Mouse (Mus musculus) MEL (cell line): ENCODE data around the gene Eif4b. TPM values are rescaled to one million over a fixed set of nuclear protein-coding genes. Genes with fewer than 3 reads are reported as not detected.

Experiments used
- DNase-seq: peaks from one replicate; pipeline ENCODE4 v3.0.0; 2011; ENCODE audit warnings: low read depth, low spot score
- H3K27ac ChIP-seq: 2 replicates; pipeline ENCODE4 v1.5.1; 2012; ENCODE audit warnings: low read depth, mild to moderate bottlenecking, control low read depth, low read length, moderate library complexity; ENCODE audit not compliant: control insufficient read depth
- H3K27me3 ChIP-seq, 2 experiments: fragments of 150-350 bp in 1 of 2; sonication (generic) in 1 of 2; 2 replicates each; pipeline ENCODE4 v1.6.1; 2012; ENCODE audit warnings: low read length in 2 of 2, mild to moderate bottlenecking in 2 of 2, improper control_type of control experiment in 1 of 2, moderate library complexity in 1 of 2; ENCODE audit not compliant: insufficient read depth in 2 of 2, control insufficient read depth in 1 of 2
- H3K36me3 ChIP-seq, 2 experiments: 2 replicates each; pipeline ENCODE4 v1.6.1; 2012 to 2014; ENCODE audit warnings: low read length in 2 of 2, improper control_type of control experiment in 1 of 2, inconsistent platforms in 1 of 2, mild to moderate bottlenecking in 1 of 2; ENCODE audit not compliant: insufficient read depth in 2 of 2, control insufficient read depth in 1 of 2
- H3K4me1 ChIP-seq, 2 experiments: fragments of 150-350 bp in 1 of 2; sonication (generic) in 1 of 2; 2 replicates each; pipeline ENCODE4 v1.6.1; 2012; ENCODE audit warnings: low read length in 2 of 2, improper control_type of control experiment in 1 of 2, mild to moderate bottlenecking in 1 of 2; ENCODE audit not compliant: insufficient read depth in 2 of 2, control insufficient read depth in 1 of 2
- H3K4me3 ChIP-seq, 2 experiments: fragments of 150-350 bp in 1 of 2; sonication (generic) in 1 of 2; 2 replicates each; pipeline ENCODE4 v1.5.1; 2012; ENCODE audit warnings: low read depth in 2 of 2, low read length in 2 of 2, mild to moderate bottlenecking in 2 of 2, moderate library complexity in 2 of 2, control low read depth in 1 of 2, improper control_type of control experiment in 1 of 2; ENCODE audit not compliant: control insufficient read depth in 1 of 2, insufficient read depth in 1 of 2
- H3K79me2 ChIP-seq: 2 replicates; pipeline ENCODE4 v1.6.1; 2012; ENCODE audit warnings: mild to moderate bottlenecking, low read length, moderate library complexity; ENCODE audit not compliant: control insufficient read depth, poor library complexity, insufficient read depth
- H3K9ac ChIP-seq: 2 replicates; pipeline ENCODE4 v1.6.1; 2012; ENCODE audit warnings: low read depth, mild to moderate bottlenecking, control low read depth, low read length, moderate library complexity; ENCODE audit not compliant: control insufficient read depth, poor library complexity, severe bottlenecking
- H3K9me3 ChIP-seq: fragments of 150-350 bp; sonication (generic); replicated peaks from 2 replicates; pipeline ENCODE4 v1.6.1; 2012; ENCODE audit warnings: mild to moderate bottlenecking, low read length, improper control_type of control experiment, moderate library complexity; ENCODE audit not compliant: insufficient read depth
- CHD2 ChIP-seq: IDR thresholded peaks from 2 replicates; pipeline ENCODE4 v1.6.1; 2011; ENCODE audit warnings: low read length, improper control_type of control experiment
- ELF1 ChIP-seq: IDR thresholded peaks from 2 replicates; pipeline ENCODE4 v1.6.1; 2014; ENCODE audit warnings: low read depth, mild to moderate bottlenecking, inconsistent platforms, low read length, improper control_type of control experiment, moderate library complexity
- EP300 ChIP-seq, 2 experiments: IDR thresholded peaks; 2 replicates each; pipeline ENCODE4 v1.6.1; 2011; ENCODE audit warnings: improper control_type of control experiment in 2 of 2, low read length in 2 of 2, low read depth in 1 of 2, mild to moderate bottlenecking in 1 of 2
- ETS1 ChIP-seq: IDR thresholded peaks from 2 replicates; pipeline ENCODE4 v1.6.1; 2012; ENCODE audit warnings: low read depth, mild to moderate bottlenecking, inconsistent platforms, low read length, improper control_type of control experiment, moderate library complexity
- GABPA ChIP-seq: IDR thresholded peaks from 2 replicates; pipeline ENCODE4 v1.6.1; 2012; ENCODE audit warnings: low read depth, mild to moderate bottlenecking, inconsistent platforms, low read length, improper control_type of control experiment, moderate library complexity
- HCFC1 ChIP-seq: IDR thresholded peaks from 2 replicates; pipeline ENCODE4 v1.6.1; 2012; ENCODE audit warnings: low read depth, mild to moderate bottlenecking, inconsistent platforms, low read length, improper control_type of control experiment, moderate library complexity
- MXI1 ChIP-seq: IDR thresholded peaks from 2 replicates; pipeline ENCODE4 v1.6.1; 2011; ENCODE audit warnings: mild to moderate bottlenecking, low read depth, low read length, improper control_type of control experiment
- MYB ChIP-seq: IDR thresholded peaks from 2 replicates; pipeline ENCODE4 v1.6.1; 2011; ENCODE audit warnings: mild to moderate bottlenecking, low read depth, low read length, improper control_type of control experiment
- MYC ChIP-seq: IDR thresholded peaks from 2 replicates; pipeline ENCODE4 v1.6.1; 2011; ENCODE audit warnings: low read depth, mild to moderate bottlenecking, low read length, improper control_type of control experiment, moderate library complexity
- NRF1 ChIP-seq: IDR thresholded peaks from 2 replicates; pipeline ENCODE4 v1.6.1; 2014; ENCODE audit warnings: low read depth, mild to moderate bottlenecking, inconsistent platforms, low read length, improper control_type of control experiment, moderate library complexity; ENCODE audit not compliant: poor library complexity, insufficient read depth, severe bottlenecking
- POLR2AphosphoS2 ChIP-seq: IDR thresholded peaks from 2 replicates; pipeline ENCODE4 v1.6.1; 2011; ENCODE audit warnings: low read length, improper control_type of control experiment
- POLR2AphosphoS5 ChIP-seq: IDR thresholded peaks from 2 replicates; pipeline ENCODE4 v1.6.1; 2012; ENCODE audit warnings: low read depth, borderline replicate concordance, mild to moderate bottlenecking, inconsistent platforms, low read length, moderate library complexity, mixed read lengths
- SIN3A ChIP-seq: IDR thresholded peaks from 2 replicates; pipeline ENCODE4 v1.6.1; 2012; ENCODE audit warnings: low read length, improper control_type of control experiment, inconsistent platforms
- SMC3 ChIP-seq: IDR thresholded peaks from 2 replicates; pipeline ENCODE4 v1.6.1; 2011; ENCODE audit warnings: low read depth, low read length, improper control_type of control experiment
- TAL1 ChIP-seq: IDR thresholded peaks from 2 replicates; pipeline ENCODE4 v1.6.1; 2012; ENCODE audit warnings: mild to moderate bottlenecking, inconsistent platforms, low read length, moderate library complexity, mixed read lengths
- TBP ChIP-seq: IDR thresholded peaks from 2 replicates; pipeline ENCODE4 v1.8.0; 2011; ENCODE audit warnings: low read depth, low read length, improper control_type of control experiment
- TCF12 ChIP-seq: IDR thresholded peaks from 2 replicates; pipeline ENCODE4 v1.6.1; 2014; ENCODE audit warnings: low read depth, mild to moderate bottlenecking, inconsistent platforms, low read length, improper control_type of control experiment, moderate library complexity
- USF2 ChIP-seq, 2 experiments: IDR thresholded peaks; 2 replicates each; pipeline ENCODE4 v1.6.1; 2011 to 2012; ENCODE audit warnings: improper control_type of control experiment in 2 of 2, low read length in 2 of 2, borderline replicate concordance in 1 of 2, inconsistent platforms in 1 of 2, low read depth in 1 of 2, mild to moderate bottlenecking in 1 of 2; ENCODE audit not compliant: insufficient read depth in 1 of 2
- ZMIZ1 ChIP-seq: IDR thresholded peaks from 2 replicates; pipeline ENCODE4 v1.6.1; 2012; ENCODE audit warnings: low read depth, mild to moderate bottlenecking, inconsistent platforms, low read length, improper control_type of control experiment, moderate library complexity
- ZNF384 ChIP-seq: IDR thresholded peaks from 2 replicates; pipeline ENCODE4 v1.6.1; 2012; ENCODE audit warnings: low read depth, mild to moderate bottlenecking, inconsistent platforms, low read length, improper control_type of control experiment
- polyA plus RNA-seq, 2 experiments: library from polyadenylated mRNA; stranded (reverse) in 1 of 2; unstranded in 1 of 2; fragments of >175 nt in 1 of 2; fragments of >200 nt in 1 of 2; gene quantifications; 2 replicates each; pipeline versions ENCODE4 v1.2.1 to v1.2.4; 2012; ENCODE audit warnings: low replicate concordance in 2 of 2, low read depth in 1 of 2; ENCODE audit not compliant: insufficient read length in 2 of 2, insufficient read depth in 1 of 2, missing spikeins in 1 of 2
- total RNA-seq: library from RNA; depleted of rRNA; stranded (reverse); fragments of 300-350 nt; gene quantifications from 2 replicates; pipeline ENCODE4 v1.2.3, GENCODE M21; 2012

The Eif4b gene
- total and polyA plus RNA-seq, 3 experiments = 464 to 790 (median 561) TPM

DNA sequence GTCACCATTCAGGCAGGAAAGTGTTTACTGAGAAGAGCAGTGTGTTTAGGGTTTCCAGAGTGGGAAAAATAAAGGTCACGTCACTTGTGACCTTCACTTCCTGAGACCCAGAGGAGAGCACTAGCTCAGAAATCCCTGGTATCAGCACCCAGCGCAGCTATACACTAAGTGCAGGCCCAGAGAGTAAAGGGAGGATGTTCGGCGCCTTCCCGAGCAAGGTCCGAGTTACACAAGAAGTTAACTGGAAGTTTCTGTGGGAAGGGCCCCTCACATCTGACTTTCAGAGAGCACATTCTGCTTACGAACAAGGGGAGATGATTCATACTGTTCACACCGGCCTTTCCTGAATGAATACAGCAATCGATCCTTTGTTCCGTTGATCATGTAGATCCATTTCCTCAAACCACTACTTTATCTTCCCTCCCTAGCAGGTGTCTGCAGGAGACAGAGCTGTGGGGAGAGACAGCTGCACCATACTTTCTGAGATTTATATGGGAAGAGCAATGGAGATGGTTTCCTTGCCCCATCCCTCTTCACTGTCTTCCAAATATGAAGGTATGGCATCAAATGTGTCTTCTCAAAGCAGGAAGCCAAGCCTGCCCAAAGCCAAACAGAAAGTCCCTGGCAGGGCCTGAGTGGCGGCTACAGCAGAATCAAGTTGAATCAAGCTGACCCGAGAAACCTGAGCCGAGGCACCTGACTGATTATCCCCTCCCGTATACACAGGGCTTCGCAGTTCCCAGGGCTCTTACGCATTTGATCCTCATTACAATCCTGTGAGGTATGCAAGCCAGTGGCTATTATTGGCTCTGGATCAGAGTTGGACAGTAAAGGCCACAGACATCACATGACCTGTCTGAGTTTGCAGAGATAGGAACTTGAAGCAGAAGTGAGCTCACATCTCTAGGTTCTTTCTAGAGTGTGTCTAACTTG, 39.2 kb upstream of the Eif4b start:
- Histone ChIP-seq H3K27me3 (peaks cover 22 to 39% of the 10 kb centered on the region in 2 experiments), H3K27ac (no peak overlapping the region), H3K36me3 (no peaks in the 10 kb centered on the region), H3K4me1 (no peaks in the 10 kb centered on the region), H3K79me2 (no peaks in the 10 kb centered on the region)
- no peak for DNase-seq
- TF ChIP-seq MYB (no peak), POLR2AphosphoS5 (no peak), POLR2AphosphoS2 (no peak), NRF1 (no peak), CHD2 (no peak), ZNF384 (no peak), EP300 (IDR thresholded peaks at IDR 0.05; ENCODE audit: low read depth in 1 of 2, low read length in 2 of 2) (no peak), MXI1 (no peak), TAL1 (no peak)
- TF ChIP-seq, all 39 proteins: peak for 0
- no peak overlapping the region for H3K9ac ChIP-seq
- no peaks in the 10 kb centered on the region for H3K9me3 ChIP-seq
- no peak overlapping the region for H3K4me3 ChIP-seq

DNA sequence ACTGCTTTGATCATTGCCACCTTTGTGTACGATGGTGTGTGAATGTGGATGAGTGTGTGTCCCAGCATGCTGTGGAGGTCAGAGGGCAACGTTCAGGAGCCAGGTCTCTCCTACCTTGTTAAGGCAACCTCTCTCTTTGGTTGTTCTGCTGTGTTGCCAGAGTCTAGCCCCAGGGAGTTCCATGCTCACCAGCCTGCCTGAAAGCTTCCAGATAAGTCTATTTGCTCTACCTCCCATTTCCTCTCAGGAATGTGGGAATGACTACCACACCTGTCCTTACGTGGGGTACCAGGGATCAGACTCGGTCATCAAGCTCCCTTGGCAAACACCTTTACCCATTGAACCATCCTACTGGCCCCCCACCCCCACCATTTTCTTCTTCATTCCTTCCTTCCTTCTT, 33.3 kb upstream of the Eif4b start:
- no peaks in the 10 kb centered on the region for H3K79me2 ChIP-seq
- no peaks in the 10 kb centered on the region for H3K9me3 ChIP-seq
- no peak for DNase-seq
- no peak overlapping the region for H3K9ac ChIP-seq
- H3K27ac ChIP-seq = no peak overlapping the region
- TF ChIP-seq ZNF384 = no peak
- TF ChIP-seq MYC = no peak
- no peak for TF ChIP-seq GABPA
- no peak for TF ChIP-seq USF2 (IDR thresholded peaks at IDR 0.05; ENCODE audit: borderline replicate concordance in 1 of 2, insufficient read depth in 1 of 2, low read depth in 1 of 2, low read length in 2 of 2)
- TF ChIP-seq ZMIZ1 = no peak
- no peak for TF ChIP-seq MXI1
- TF ChIP-seq ELF1 = no peak
- no peak for TF ChIP-seq NRF1
- TF ChIP-seq ETS1 = no peak
- no peak for TF ChIP-seq HCFC1
- TF ChIP-seq TBP = no peak
- no peak for TF ChIP-seq SIN3A
- TF ChIP-seq CHD2 = no peak
- TF ChIP-seq SMC3 = no peak
- no peak for TF ChIP-seq TCF12
- no peak overlapping the region for H3K4me3 ChIP-seq
- no peaks in the 10 kb centered on the region for H3K36me3 ChIP-seq
- H3K27me3 ChIP-seq = peaks cover 27 to 48% of the 10 kb centered on the region in 2 experiments
- no peaks in the 10 kb centered on the region for H3K4me1 ChIP-seq
